Mouse (Mus musculus) adrenal gland, postnatal 14 days (tissue): ENCODE data around the gene Olfr1223. TPM values are rescaled to one million over a fixed set of nuclear protein-coding genes. Genes with fewer than 3 reads are reported as not detected.
"Not testable (repeated sequence)": the region's sequence is repeated elsewhere in the genome, so short reads cannot be mapped to it uniquely, and the experiment has no call there.

Experiments used
- DNase-seq: peaks from one replicate; pipeline ENCODE4 v3.0.0; 2021; ENCODE audit warnings: mixed read lengths
- long read RNA-seq, 2 experiments: library from polyadenylated mRNA; stranded (forward); transcript quantifications; one replicate each; pipeline ENCODE4 v2.0.0; 2021
- total RNA-seq: library from RNA; stranded (reverse); gene quantifications from 2 replicates; pipeline ENCODE4 v1.2.3, GENCODE M21; 2021

Gene Olfr1223
- total RNA-seq = not detected in 2 replicates
- long read RNA-seq, experiment 1 = 0 reads
- long read RNA-seq, experiment 2 = 0 reads

DNA sequence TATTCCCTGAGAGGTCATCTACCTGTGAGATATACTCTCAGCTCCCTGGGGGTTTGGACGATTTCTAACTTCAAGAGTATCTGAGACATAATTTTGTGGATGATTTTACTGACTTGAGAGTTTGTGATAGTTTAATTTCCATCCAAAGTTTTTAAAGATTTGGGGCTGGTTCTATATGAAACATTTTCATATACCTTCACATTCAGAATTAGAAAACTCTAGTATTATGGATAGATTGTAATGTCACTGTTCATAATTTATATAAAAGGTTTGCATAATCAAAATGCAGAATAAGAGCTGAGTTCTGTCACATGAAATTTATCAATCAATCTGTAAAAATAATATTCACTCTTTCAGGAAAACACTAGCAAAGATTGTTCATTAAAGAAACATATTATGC lies at the start of gene Olfr1223:
TSS of gene Olfr1223 (minus strand) at position 101 of the 400 bp plus-strand sequence.
- DNase-seq = no peak

DNA sequence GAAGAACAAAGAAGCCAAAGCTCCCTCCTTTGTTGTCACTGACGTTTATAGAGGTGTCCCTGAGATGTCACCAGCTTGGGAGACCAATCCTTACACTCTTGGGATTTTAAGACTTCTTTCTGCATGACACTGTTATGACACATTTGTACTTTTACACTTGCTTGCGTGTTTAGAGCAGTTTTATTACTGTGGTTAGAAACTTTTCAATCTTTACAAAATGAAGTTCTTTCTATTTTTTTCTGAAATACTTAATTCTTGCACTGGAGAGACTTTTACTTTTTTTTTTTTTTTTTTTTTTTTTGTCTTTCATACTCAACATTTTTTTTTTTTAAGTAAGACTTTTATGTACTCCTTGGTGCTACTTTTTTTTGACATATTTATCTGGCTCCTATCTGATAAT lies 48.6 kb upstream of the Olfr1223 start, which contains the start of gene Olfr1226:
TSS of gene Olfr1226 (minus strand) at position 101 of the 400 bp plus-strand sequence.
- no peak for DNase-seq

DNA sequence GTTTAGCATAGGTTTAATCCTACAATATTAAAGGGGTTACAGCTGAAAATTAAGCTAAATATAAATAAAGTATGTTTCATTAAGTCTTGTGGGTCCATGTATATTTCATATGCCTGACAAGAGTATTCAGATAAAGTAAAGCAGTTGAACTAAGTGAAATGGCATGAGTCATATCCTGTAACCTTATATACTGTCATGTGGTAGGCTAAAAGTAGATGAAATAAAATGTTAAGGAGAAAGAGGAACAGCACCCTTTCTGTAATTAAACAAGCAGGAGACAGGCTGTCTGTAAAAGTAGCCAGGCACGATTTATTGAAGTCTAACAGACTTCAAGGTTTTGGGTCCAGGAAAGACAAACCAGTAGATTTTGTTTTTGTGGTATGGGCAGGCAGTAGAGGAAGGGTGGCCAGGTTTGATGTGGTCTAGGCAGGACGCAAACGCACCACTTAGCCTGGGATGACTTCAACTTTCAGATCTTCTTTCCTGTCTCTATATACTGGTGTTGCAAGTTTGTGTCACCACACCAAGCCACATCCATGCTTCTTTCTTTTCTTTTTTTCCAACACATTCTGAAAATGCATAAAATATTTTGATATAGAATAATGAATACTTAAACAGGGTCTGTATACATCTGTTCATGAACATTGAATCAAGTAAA lies 45.1 kb upstream of the Olfr1223 start:
- DNase-seq = no peak

DNA sequence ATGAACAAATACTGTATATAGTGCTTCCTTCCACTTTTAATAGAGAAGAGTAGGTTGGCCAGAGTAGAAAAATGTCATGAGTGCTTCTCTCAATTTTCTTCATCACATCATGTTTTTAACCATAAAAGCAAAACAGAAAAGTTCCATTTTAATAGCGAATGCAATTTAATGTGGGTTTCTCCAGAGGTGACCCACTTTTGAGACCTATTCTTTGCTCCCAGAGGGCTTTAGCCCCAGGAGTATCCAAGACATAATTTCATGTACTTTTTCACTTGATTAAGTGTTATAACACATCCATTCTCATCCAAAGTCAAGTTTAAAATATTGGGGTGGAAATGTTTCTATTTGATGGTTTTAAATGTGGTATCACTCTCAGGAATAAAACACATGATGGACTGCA lies 23.2 kb upstream of the Olfr1223 start, which contains the start of gene Olfr1225:
TSS of gene Olfr1225 (minus strand) at position 101 of the 400 bp plus-strand sequence.
- no peak for DNase-seq

DNA sequence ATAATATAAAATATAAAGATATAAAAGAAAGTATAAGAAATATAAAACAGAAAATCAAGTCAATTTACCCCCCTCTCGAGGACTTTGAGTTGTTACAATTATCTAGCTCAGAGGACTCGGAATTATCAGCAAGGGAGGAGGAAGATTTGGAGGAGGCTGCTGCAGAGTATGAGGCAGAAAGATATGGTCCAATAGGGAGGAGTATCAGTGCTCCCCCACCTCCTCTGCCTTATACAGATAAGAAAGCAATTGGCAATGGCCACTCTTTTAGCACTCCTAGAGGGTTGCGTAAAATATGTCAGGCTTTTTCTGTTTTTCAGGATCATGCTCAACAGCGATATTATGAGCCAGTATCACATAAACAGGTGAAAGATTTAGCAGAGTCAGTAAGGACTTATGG lies 13.4 kb upstream of the Olfr1223 start:
- not testable (repeated sequence) for DNase-seq

DNA sequence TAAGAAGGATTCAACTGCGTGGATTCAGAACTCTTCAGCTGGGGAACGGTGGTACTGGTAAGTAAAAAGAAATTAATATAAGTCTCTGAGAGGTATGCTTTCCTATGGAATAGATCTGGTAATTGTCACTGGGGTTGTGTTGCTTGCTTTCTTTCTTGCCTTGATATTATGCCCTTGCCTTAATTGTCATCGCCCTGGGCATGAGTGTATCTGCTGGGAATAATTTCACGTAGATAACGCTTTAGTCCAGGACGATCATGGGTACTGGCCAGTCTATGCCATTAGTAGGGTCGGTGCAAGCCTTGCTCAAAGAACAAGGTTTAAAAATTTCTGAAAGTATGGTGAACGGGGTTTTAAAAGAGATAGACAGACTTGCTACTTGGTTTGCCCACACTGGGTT lies 12.6 kb upstream of the Olfr1223 start, which contains the start of gene Olfr1224-ps1:
TSS of gene Olfr1224-ps1 (minus strand) at position 101 of the 400 bp plus-strand sequence.
- DNase-seq = not testable (repeated sequence)

DNA sequence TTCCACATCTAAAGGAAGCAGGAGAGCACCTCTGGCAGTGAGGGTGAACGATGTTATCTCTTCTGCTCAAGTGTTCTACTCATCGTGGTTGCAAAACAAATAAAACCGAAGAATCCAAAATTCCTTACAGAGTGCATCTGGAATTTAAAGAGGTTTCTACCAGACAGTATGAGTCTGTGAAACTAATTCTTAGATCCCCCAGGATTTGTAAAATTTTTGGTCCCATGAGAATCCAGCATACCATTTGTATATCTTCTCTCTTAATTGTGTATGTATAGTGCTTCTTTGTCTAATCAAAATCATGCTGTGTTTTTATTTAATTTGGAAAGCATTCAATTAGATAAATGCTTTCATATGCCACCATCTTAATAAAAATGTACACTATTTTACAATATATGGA lies 18.4 kb downstream of the Olfr1223 start, which contains the start of gene Olfr1222:
TSS of gene Olfr1222 (minus strand) at position 101 of the 400 bp plus-strand sequence.
- DNase-seq = no peak

DNA sequence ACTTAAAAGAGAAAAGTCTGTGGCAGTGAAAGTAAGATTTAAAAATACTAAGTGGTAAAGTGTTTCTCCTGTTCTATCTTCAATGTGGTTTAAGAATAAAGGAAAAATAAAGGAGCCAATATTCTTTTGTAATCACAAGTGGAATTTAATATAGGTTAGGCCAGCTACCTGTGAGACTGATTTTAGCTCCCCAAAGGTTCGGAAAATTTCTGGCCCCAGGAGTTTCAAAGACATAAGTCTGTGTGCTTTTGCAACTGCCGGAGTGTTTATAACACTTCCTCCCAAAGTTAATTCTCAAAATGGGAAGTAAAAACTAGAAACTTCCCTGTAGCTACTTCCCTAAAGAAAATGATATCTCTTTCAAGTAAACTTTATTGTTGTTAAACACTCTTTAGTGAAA lies 34.2 kb downstream of the Olfr1223 start, which contains the start of gene Olfr1221:
TSS of gene Olfr1221 (minus strand) at position 101 of the 400 bp plus-strand sequence.
- DNase-seq = no peak

DNA sequence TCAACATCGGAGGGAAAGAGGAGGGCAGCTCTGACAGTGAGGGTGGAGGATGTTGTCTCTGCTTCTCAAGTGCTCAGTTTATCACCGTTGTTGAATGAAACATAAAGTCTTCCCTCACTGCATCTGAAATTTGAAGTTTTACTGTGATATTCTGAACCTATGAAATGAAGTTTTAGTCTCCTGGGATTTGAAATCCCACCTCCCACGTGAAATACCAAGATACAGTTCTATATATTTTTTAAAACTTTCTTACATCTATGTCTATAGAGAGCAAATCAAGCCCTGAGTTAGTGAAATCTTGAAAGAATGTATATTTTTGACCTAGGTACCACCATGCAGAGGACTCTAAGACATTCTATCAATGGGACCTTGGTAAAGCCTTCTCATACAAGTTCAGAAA lies 44.6 kb downstream of the Olfr1223 start, which contains the start of gene Olfr1220:
TSS of gene Olfr1220 (minus strand) at position 101 of the 400 bp plus-strand sequence.
- DNase-seq = no peak

DNA sequence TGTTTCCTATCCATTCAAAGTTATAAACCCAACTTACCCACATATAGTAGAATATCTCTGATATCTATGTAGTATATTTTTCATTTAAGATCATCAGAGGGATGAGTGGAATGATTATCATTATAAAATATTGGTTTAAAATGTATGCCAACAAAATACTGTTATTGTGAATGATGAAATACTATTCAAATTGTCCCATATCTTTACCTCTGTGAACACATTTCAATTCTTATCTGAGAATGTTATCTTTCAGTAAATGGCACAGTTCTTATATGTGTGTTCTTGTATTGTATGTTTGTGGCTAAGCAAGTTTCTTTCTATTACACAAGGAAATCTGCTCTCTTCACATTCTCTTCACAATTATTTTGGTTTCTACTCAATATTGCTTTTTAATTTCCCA lies 45.7 kb downstream of the Olfr1223 start:
- no peak for DNase-seq

DNA sequence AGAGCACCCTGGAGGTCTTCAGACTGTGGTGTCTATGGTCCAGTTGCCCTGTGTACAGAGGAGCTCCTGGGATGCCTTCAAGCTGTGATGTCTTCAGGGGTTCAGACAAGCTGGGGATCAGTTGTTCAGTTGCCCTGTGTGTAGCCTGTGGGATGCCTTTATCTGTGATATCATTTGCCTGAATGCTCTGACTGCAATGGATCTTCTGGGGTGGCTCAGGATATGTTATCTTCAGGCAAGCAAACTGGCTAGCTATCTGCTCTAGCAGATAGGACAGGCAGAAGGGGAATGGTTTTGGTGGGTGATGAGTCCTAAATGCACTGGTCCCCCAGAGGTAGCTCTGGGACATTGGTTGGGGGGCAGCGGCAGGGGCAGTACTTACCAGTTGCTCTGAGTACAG lies 57.5 kb downstream of the Olfr1223 start:
- no peak for DNase-seq

Other genes with a start within 250 kb of the Olfr1223 start
- gene Olfr1208, start 249.2 kb downstream of the Olfr1223 start, total RNA-seq = not detected in 2 replicates
- not detected in 2 replicates for gene Olfr1209, start 236.4 kb downstream of the Olfr1223 start, total RNA-seq
- not detected in 2 replicates for gene Olfr1211, start 213.4 kb downstream of the Olfr1223 start, total RNA-seq
- not detected in 2 replicates for gene Olfr1212, start 197.6 kb downstream of the Olfr1223 start, total RNA-seq
- gene Gm13762, start 171.3 kb downstream of the Olfr1223 start, total RNA-seq = not detected in 2 replicates
- gene Olfr1214, start 158.9 kb downstream of the Olfr1223 start, total RNA-seq = not detected in 2 replicates
- gene Olfr1215, start 144.6 kb downstream of the Olfr1223 start, total RNA-seq = not detected in 2 replicates
- not detected in 2 replicates for gene Olfr1216, start 133.2 kb downstream of the Olfr1223 start, total RNA-seq
- gene Olfr1217, start 119.5 kb downstream of the Olfr1223 start, total RNA-seq = not detected in 2 replicates
- not detected in 2 replicates for gene Olfr1218, start 90.4 kb downstream of the Olfr1223 start, total RNA-seq
- gene Olfr1219, start 68.0 kb downstream of the Olfr1223 start, total RNA-seq = not detected in 2 replicates
- not detected in 2 replicates for gene Olfr1220, start 44.7 kb downstream of the Olfr1223 start, total RNA-seq
- not detected in 2 replicates for gene Olfr1221, start 34.3 kb downstream of the Olfr1223 start, total RNA-seq
- not detected in 2 replicates for gene Olfr1222, start 18.5 kb downstream of the Olfr1223 start, total RNA-seq
- gene Olfr1224-ps1, start 12.5 kb upstream of the Olfr1223 start, total RNA-seq = not detected in 2 replicates
- not detected in 2 replicates for gene Olfr1225, start 23.1 kb upstream of the Olfr1223 start, total RNA-seq
- gene Olfr1226, start 48.5 kb upstream of the Olfr1223 start, total RNA-seq = not detected in 2 replicates
- not detected in 2 replicates for gene Olfr1228, start 102.5 kb upstream of the Olfr1223 start, total RNA-seq
- gene Olfr1229, start 136.5 kb upstream of the Olfr1223 start, total RNA-seq = not detected in 2 replicates
- not detected in 2 replicates for gene Olfr1230, start 145.7 kb upstream of the Olfr1223 start, total RNA-seq
- gene Olfr1231, start 155.5 kb upstream of the Olfr1223 start, total RNA-seq = not detected in 2 replicates
- not detected in 2 replicates for gene Olfr1232, start 178.1 kb upstream of the Olfr1223 start, total RNA-seq
- gene Olfr1233, start 190.8 kb upstream of the Olfr1223 start, total RNA-seq = not detected in 2 replicates
- not detected in 2 replicates for gene Olfr1234, start 213.3 kb upstream of the Olfr1223 start, total RNA-seq